Mouse (Mus musculus) small intestine, adult 2 months (tissue): ENCODE measurements around the gene Phb2.
A peak's percentile ranks its signal among the peaks of the same experiment; 100 is the strongest.

Experiments
- CTCF ChIP-seq: fragments of 200-500 bp; IDR thresholded peaks from 2 replicates; pipeline ENCODE4 v1.5.1; 2012; ENCODE audit warnings: low read depth, mild to moderate bottlenecking, control low read depth, inconsistent platforms, low read length, moderate library complexity, mixed read lengths; ENCODE audit not compliant: insufficient replicate concordance, insufficient read length; ENCODE audit errors: extremely low read depth
- POLR2A ChIP-seq: fragments of 200-500 bp; IDR thresholded peaks from 2 replicates; pipeline ENCODE4 v1.6.1; 2012; ENCODE audit warnings: low read depth, mild to moderate bottlenecking, control low read depth, inconsistent platforms, low read length, moderate library complexity

DNA sequence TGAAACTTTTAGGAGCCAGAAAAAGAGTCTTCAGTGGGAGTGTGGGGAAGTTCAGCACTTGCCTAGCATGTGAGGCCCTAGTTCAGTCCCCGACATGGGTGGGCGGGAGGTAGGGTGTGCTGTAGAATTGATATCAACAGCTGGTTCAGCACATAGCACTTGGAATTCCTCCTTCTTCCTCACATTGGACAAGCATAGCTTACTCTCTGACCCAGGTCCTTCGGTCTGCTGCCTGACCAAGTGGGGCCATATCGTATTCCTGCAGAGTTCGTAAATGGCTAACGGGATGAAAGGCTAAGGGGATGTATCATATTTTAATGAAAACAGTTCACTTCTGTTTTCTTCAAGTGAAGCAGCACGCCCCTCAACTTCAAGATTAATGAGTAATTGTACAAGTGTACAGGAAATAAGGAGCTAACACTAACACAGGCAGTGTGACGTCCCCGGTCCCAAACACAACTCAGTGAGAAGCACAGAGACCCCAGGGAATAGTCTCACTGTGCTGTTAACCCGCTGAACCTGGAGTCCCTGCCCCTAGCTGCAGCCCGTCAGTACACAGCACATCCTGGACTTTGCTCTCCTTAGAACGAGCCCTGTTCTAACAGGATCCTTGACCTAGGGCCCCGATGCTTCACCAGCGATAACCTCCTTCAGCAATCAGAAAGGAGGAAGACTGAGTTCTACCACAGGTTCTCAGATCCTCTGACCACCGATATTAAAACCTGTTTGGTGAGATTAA lies 18.7 kb upstream of the Phb2 start:
- TF ChIP-seq CTCF (peak; percentile 12; the same call in 1 of the 2 replicates), POLR2A (no peak)
